Mouse (Mus musculus) heart, adult 2 months (tissue): ENCODE measurements around the gene Mindy3.

Experiments
- EP300 ChIP-seq: fragments of 200-500 bp; IDR thresholded peaks from 2 replicates; pipeline ENCODE4 v1.6.1; 2011; ENCODE audit warnings: low read depth, low read length, control low read depth; ENCODE audit not compliant: insufficient read depth
- POLR2A ChIP-seq: fragments of 200-500 bp; IDR thresholded peaks from 2 replicates; pipeline ENCODE4 v1.6.1; 2011; ENCODE audit warnings: mild to moderate bottlenecking, low read depth, low read length, control low read depth; ENCODE audit not compliant: insufficient read depth

GRCm38 (mm10) chr2:12328355-12329067 lies 90.8 kb downstream of the Mindy3 start:
- TF ChIP-seq POLR2A (no peak), EP300 (no peak)
